Mouse (Mus musculus): ENCODE results near the gene Krtap6-2.

Gene Krtap6-2

DNA sequence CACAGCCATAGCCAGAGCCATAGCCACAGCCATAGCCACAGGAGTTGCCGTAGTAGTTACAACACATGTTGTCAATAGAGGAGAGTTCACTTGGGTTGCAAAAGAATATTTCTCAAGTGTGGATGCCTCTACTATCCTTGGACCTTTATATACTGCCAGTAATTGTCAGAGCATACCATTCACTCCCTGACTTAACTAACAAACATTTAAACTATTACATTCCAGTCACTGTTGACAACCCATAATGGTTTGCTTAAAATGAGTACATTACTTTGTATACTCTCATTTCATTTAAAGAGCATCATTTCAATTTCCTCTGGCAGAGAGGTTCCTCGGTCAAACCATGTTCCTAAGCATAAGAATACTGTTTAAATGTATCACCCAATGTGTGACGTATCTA, at the start of gene Krtap6-2:
Krtap6-2 (minus strand) TSS at position 101 of the 400 bp plus-strand sequence.
- DNase-seq (ENCODE audit: low spot score): no peak

DNA sequence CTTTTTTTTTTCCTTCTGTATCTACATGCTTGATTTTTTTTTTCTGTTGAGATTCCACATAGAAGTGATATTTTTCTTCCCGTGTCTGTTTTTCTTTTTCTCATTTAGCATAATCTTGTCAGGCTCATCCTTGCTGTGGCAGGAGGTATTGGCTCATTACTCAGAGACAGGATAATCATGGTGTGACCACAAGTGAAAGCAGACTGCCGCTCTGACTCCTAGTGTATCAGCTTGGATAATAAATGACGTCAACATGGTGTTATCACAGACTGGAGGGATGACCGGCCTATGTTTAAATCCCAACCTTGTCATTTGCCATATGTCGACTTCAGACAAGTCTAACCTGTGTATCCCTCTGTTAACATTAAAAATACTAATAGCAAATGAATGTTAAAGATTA, 41.3 kb upstream of the Krtap6-2 start:
- no peak for DNase-seq (ENCODE audit: low spot score)

DNA sequence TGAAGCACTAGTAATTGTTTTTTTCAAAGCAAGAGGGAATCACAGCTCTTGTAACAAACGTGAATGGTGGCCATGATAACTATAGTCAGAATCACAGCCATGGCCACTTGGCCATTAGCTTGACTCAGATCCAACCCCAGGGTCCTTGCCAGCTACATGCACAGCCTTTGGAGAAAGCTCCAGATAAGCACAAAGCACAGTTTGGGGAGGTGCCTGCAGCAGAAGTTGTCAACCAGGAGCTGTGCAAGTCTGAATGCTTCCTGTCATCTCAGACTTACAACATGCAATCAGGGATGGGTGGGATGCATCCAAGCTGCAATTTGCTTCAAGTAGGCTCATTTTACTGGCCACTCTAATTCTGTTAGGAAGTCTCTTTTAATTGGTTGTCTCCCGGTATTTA, 9.7 kb upstream of the Krtap6-2 start:
- DNase-seq (ENCODE audit: low spot score): no peak

DNA sequence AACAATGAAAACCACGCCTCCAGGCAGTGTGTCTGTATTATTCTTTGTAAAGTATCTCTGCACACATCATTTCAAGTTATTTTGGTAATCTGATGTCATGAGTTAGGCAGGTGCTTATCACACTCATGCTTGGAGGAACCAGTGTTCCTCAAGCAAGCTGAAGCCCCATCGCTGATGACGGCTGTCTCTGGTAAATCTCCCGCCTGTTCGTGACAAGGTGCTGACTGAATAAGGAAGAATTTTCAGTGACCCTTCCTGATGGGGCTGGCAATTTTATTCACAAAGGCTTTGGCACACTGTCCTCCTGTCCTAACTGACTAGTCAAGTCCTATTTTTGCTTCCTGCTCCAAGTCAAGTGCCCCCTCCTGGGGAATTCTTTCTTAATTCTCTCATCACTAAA, 5.4 kb upstream of the Krtap6-2 start:
- no peak for DNase-seq (ENCODE audit: low spot score)

DNA sequence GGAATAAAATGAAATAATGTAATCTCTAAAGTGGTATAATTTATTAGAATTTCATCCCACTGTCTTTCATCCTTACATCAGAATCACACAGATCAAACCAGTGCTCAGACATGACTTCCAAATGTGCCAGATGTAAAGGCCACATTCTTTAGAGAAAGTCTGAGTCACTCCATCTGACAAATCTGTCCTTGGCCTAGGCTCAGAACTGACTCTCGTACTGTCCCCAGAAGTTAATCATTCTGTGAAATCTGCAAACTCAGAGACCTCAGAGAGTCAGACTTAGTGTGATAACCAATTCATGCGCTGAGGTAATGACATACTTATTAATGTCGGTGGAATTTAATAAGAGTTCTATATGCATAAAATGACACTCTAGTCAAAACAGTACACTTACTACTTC, 3.6 kb downstream of the Krtap6-2 start:
- no peak for DNase-seq (ENCODE audit: low spot score)

DNA sequence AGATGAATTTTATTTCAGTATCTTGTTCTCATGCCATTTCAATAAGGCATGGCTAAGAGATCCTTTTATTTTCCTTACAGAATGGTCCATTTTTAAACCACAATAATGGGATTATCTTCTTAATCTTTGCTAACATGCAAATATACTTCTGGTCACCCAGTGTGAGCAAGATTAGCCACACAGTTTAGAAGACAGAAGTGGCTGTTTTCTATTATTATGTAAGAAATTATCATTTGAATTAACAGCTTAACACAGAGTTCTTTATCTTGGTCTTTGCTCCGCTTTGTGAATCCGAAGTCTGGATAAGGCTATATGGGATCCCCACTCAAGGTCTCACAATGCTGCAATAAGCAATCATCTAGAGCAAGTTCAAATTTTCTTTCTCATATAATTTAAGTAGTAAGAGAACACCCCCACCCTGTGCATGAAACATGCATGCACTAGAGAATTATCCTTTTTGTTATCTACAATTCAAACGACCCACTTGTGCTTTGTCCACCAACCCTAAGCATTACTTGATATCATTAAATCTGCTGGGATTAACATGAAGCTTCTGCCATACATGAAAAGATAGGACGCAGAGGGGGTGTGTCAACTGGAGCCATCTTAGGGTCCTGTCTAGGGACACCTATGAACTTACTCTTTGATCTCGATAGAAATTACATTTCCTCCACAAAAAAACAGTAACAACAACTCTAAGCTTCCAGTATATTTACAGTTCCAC, 9.4 kb downstream of the Krtap6-2 start:
- DNase-seq (ENCODE audit: low spot score): no peak

DNA sequence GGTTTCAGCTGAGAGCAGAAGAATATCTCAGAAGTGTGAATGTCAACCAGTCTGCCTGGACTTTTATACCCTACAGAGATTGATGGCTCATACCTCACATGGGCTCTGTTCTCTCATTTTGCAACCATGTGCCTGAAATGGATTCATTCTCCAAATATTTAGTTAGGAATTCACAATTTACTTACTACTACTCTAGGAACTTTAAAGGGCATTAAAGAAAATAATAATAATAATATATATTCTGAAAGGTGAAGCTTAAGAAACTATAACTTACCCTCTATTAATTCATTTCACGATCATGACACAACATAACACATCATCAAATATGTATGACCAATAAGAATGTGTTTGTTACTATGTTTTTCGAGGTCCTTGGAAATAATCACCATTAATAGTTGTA, 16.1 kb downstream of the Krtap6-2 start, which contains the start of gene Krtap21-1:
Krtap21-1 (minus strand) TSS at position 101 of the 400 bp plus-strand sequence.
- no peak for DNase-seq (ENCODE audit: low spot score)

DNA sequence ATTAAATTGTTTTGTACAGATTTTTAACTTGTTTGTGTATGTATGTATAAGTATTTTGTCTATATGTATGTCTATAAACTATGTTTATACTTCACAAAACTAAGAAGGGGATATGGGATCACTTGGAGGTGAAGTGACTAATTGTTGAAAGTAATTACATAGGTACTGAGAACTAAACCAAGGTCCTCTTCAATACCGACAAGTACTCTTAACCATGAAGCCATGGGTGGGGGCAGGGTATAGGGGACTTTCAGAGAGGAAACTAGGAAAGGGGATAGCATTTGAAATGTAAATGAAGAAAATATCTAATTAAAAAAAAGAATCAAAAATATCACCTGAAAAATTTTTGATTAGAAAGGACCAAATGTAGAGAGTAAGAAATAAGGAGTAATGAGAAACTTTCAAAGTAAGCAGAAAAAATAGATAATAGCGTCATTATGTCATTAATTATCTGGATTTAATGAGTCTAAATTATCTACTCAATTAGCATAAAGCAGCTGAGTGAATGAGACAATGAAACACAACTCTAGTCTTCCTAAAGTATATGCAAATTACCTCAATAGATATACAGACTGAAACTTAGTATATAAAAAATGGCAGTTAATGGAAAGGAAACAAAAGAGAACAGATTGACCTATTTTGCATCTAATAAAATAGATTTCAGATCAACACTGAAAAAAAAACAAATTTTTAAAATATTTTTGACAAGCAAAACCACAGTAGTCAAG, 47.0 kb downstream of the Krtap6-2 start:
- DNase-seq (ENCODE audit: low spot score): no peak

All from ovary, adult 18-20 months (tissue).